Mouse (Mus musculus): ENCODE data around the gene 1500009C09Rik.

- TF ChIP-seq CTCF (IDR thresholded peaks at IDR 0.05; ENCODE audit: low read depth) (peak; percentile 24; the same call in 1 of the 2 replicates), EP300 (IDR thresholded peaks at IDR 0.05; ENCODE audit: low read depth) (no peak)
Observed at GRCm38 (mm10) chr15:82221104-82221860, 30.9 kb upstream of the 1500009C09Rik start.
